Mouse (Mus musculus): ENCODE results near the gene Umodl1. TPM values are rescaled to one million over a fixed set of nuclear protein-coding genes. Genes with fewer than 3 reads are reported as not detected.

Gene Umodl1
- polyA plus RNA-seq, 1 experiment from 2014 or later: not detected

GRCm38 (mm10) chr17:31057151-31057890 is 102.9 kb downstream of the Umodl1 start, which contains the start of gene Abcg1:
Abcg1 (plus strand) TSS chr17:31057675.
- 2% methylated on average over 49 of the region's 49 CpGs for WGBS
- peak; percentile 87 for ATAC-seq (ENCODE audit: low FRiP score, low read depth)
- Histone ChIP-seq H3K36me3 (no peaks in the 10 kb centered on the region), H3K27ac (replicated peaks) (peak within 1 kb of the TSS; percentile 84), H3K4me2 (peak within 1 kb of the TSS; percentile 95), H3K27me3 (no peaks in the 10 kb centered on the region), H3K4me3 (peak within 1 kb of the TSS; percentile 90), H3K4me1 (replicated peaks) (peaks cover 44% of the 10 kb centered on the region), H3K9ac (peak within 1 kb of the TSS; percentile 82), H3K9me3 (peaks cover 5% of the 10 kb centered on the region; the same call in 1 of the 2 replicates)

GRCm38 (mm10) chr17:31057891-31058744 is 103.7 kb downstream of the Umodl1 start:
- Histone ChIP-seq H3K27me3 (no peaks in the 10 kb centered on the region), H3K4me3 (peak overlapping the region; percentile 90), H3K4me1 (replicated peaks) (peaks cover 44% of the 10 kb centered on the region), H3K4me2 (peak overlapping the region; percentile 95), H3K36me3 (no peaks in the 10 kb centered on the region), H3K9ac (peak overlapping the region; percentile 82), H3K27ac (replicated peaks) (peak overlapping the region; percentile 84), H3K9me3 (peaks cover 5% of the 10 kb centered on the region; the same call in 1 of the 2 replicates)
- ATAC-seq (ENCODE audit: low FRiP score, low read depth): peak; percentile 67
- 1% methylated on average over 30 of the region's 31 CpGs for WGBS

GRCm38 (mm10) chr17:31058745-31059085 is 104.3 kb downstream of the Umodl1 start:
- Histone ChIP-seq H3K9me3 (peaks cover under 1% of the 10 kb centered on the region; the same call in 1 of the 2 replicates), H3K9ac (peak overlapping the region; percentile 82), H3K4me1 (replicated peaks) (peaks cover 44% of the 10 kb centered on the region), H3K36me3 (no peaks in the 10 kb centered on the region), H3K27me3 (no peaks in the 10 kb centered on the region), H3K4me3 (peak overlapping the region; percentile 90), H3K4me2 (peak overlapping the region; percentile 95), H3K27ac (replicated peaks) (peak overlapping the region; percentile 84)
- peak; percentile 52; the same call in 1 of the 2 replicates for ATAC-seq (ENCODE audit: low FRiP score, low read depth)
- WGBS: 0% methylated on average over 13 of the region's 13 CpGs

- H3K27ac ChIP-seq (replicated peaks): 0 out of 2 replicates have a peak overlapping the region, but pooled peaks have one; percentile 19
- H3K9me3 ChIP-seq: no peaks in the 10 kb centered on the region
- peaks cover 6% of the 10 kb centered on the region for H3K36me3 ChIP-seq
- H3K4me2 ChIP-seq: peak overlapping the region; percentile 95
- WGBS: 77% methylated on average over 4 of the region's 4 CpGs
- H3K27me3 ChIP-seq: no peaks in the 10 kb centered on the region
- no peak overlapping the region for H3K4me3 ChIP-seq
- H3K9ac ChIP-seq: no peak overlapping the region
- peaks cover 44% of the 10 kb centered on the region for H3K4me1 ChIP-seq (replicated peaks)
- ATAC-seq (ENCODE audit: low FRiP score, low read depth): no peak
Measured at GRCm38 (mm10) chr17:31060196-31060587, 105.8 kb downstream of the Umodl1 start.

Small RNA genes lying within 50 kb of the gene (microRNA-seq; reads per million reads assigned to microRNA genes)
- not detected for gene Gm24026

Other genes with a start within 250 kb of the Umodl1 start
- gene Glp1r, start 52.8 kb upstream of the Umodl1 start, polyA plus RNA-seq (2015; fragmentation: Nextera tagmentation; extraction: Ambion mirVana): 0.71 and 0.95 TPM in 2 replicates
- gene Abcg1, start 103.0 kb downstream of the Umodl1 start, polyA plus RNA-seq (2015; fragmentation: Nextera tagmentation; extraction: Ambion mirVana): 19.9 TPM in 2 replicates
- gene Tff3, start 175.0 kb downstream of the Umodl1 start, polyA plus RNA-seq (2015; fragmentation: Nextera tagmentation; extraction: Ambion mirVana): 2.4 and 3.2 TPM in 2 replicates
- gene Tff2, start 189.6 kb downstream of the Umodl1 start, polyA plus RNA-seq (2015; fragmentation: Nextera tagmentation; extraction: Ambion mirVana): not detected in 2 replicates
- not detected in 2 replicates for gene Tff1, start 210.6 kb downstream of the Umodl1 start, polyA plus RNA-seq (2015; fragmentation: Nextera tagmentation; extraction: Ambion mirVana)
- gene Tmprss3, start 244.3 kb downstream of the Umodl1 start, polyA plus RNA-seq (2015; fragmentation: Nextera tagmentation; extraction: Ambion mirVana): not detected in 2 replicates

Measured in hindbrain, embryonic 15.5 days (tissue).